Mouse (Mus musculus) ES-Bruce4 (cell line): ENCODE measurements around the gene Prss33. TPM values are rescaled to one million over a fixed set of nuclear protein-coding genes. Genes with fewer than 3 reads are reported as not detected.
"Not testable (repeated sequence)": the region's sequence is repeated elsewhere in the genome, so short reads cannot be mapped to it uniquely, and the experiment has no call there.

Source experiments
- H3K27ac ChIP-seq: 2 replicates; pipeline ENCODE4 v1.5.1; 2012; ENCODE audit warnings: low read length, inconsistent platforms; ENCODE audit not compliant: insufficient read depth
- H3K27me3 ChIP-seq: 2 replicates; pipeline ENCODE4 v1.6.1; 2012; ENCODE audit warnings: mild to moderate bottlenecking, low read length, inconsistent platforms; ENCODE audit not compliant: control insufficient read depth, poor library complexity, insufficient read depth, severe bottlenecking
- H3K36me3 ChIP-seq: 2 replicates; pipeline ENCODE4 v1.6.1; 2012; ENCODE audit warnings: inconsistent platforms, mild to moderate bottlenecking, low read length, moderate library complexity; ENCODE audit not compliant: control insufficient read depth, poor library complexity, insufficient read depth, severe bottlenecking
- H3K4me1 ChIP-seq: one replicate; pipeline ENCODE4 v1.8.1; 2011; ENCODE audit warnings: low read length; ENCODE audit not compliant: control insufficient read depth, insufficient read depth
- H3K4me3 ChIP-seq: 2 replicates; pipeline ENCODE4 v1.5.1; 2011; ENCODE audit warnings: low read depth, mild to moderate bottlenecking, low read length
- H3K9ac ChIP-seq: 2 replicates; pipeline ENCODE4 v1.6.1; 2012; ENCODE audit warnings: low read depth, mild to moderate bottlenecking, inconsistent platforms; ENCODE audit not compliant: poor library complexity, severe bottlenecking
- H3K9me3 ChIP-seq: replicated peaks from 2 replicates; pipeline ENCODE4 v1.6.1; 2012; ENCODE audit warnings: mild to moderate bottlenecking, low read length, inconsistent platforms; ENCODE audit not compliant: control insufficient read depth, poor library complexity, insufficient read depth, severe bottlenecking
- CTCF ChIP-seq: IDR thresholded peaks from one replicate; pipeline ENCODE4 v1.8.1; 2011; ENCODE audit warnings: low read depth, low read length
- EP300 ChIP-seq: IDR thresholded peaks from 2 replicates; pipeline ENCODE4 v1.6.1; 2011; ENCODE audit warnings: low read depth, low read length; ENCODE audit not compliant: insufficient read depth
- POLR2A ChIP-seq: IDR thresholded peaks from one replicate; pipeline ENCODE4 v1.8.1; 2011; ENCODE audit warnings: low read length; ENCODE audit not compliant: insufficient read depth
- polyA plus RNA-seq: library from polyadenylated mRNA; stranded (reverse); fragments of >200 nt; gene quantifications from 2 replicates; pipeline ENCODE4 v1.2.4, GENCODE M21; 2011; ENCODE audit warnings: low read depth; ENCODE audit not compliant: missing spikeins, insufficient read depth, insufficient read length

Gene Prss33
- polyA plus RNA-seq, result 1.6 and 2.0 TPM in 2 replicates

DNA sequence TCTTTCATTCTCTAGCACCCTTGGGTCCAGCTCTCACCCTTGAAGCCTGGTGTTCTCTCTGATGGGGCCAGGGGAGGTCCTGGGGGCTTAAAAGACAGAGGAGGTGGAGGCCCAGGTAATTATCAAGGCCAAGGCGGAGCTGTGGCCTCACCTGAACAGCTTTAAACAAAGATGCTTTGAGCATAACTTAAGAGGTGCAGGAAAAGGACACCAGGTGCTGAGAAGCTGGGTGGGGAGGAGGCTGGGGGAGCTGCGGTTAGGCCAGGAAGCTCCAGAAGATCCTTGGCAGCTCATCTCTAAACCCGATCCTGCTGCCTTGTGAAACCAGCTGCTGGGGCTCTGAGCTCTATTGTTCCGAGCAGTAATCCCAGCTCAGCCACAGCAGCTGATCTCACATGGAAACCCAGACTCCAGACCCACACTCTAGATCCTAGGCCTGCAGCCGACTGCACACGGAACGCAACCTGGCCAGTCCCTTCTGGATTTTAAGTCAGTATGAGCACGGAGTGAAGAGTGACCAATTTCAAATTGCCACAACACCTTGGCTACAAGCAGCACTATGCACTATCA, at the start of gene Prss33:
Gene Prss33, minus strand, starts transcription at position 51 of the 570 bp plus-strand sequence.
- Histone ChIP-seq H3K4me3 (peak within 1 kb of the TSS; percentile 17; the same call in 1 of the 2 replicates), H3K4me1 (no peaks in the 10 kb centered on the region), H3K27ac (no peak within 1 kb of the TSS), H3K9ac (no peak within 1 kb of the TSS), H3K9me3 (no peaks in the 10 kb centered on the region), H3K36me3 (no peaks in the 10 kb centered on the region), H3K27me3 (no peaks in the 10 kb centered on the region)
- TF ChIP-seq CTCF (no peak), EP300 (no peak), POLR2A (no peak)

DNA sequence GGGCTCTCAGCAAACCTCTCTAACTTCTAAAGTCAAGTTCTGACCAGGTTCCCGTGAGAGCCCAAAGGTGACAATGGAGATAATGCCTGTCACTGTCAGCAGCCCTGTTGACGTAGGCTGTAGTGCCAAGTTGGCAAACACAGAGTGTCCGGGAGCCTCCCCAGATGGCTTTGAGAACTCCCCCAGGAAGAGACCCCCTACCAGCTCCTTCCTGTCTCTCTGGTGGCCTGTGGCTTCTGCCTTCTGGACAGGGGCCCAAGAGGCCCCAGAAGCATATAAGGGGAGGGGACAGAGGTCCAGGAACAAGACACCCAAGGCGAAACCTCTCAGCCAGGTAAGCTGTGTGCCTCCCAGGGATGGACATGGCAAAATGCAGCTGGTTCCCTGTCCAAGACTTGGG, 44.7 kb upstream of the Prss33 start, which contains the start of the genes Dcpp1 and Dcpp2:
Gene Dcpp1, plus strand, starts transcription at position 301 of the 400 bp plus-strand sequence.
Gene Dcpp2, plus strand, starts transcription at position 305 of the 400 bp plus-strand sequence.
- H3K27me3 ChIP-seq, H3K9ac ChIP-seq, H3K36me3 ChIP-seq, H3K4me1 ChIP-seq, H3K4me3 ChIP-seq, H3K27ac ChIP-seq, H3K9me3 ChIP-seq: not testable (repeated sequence)

DNA sequence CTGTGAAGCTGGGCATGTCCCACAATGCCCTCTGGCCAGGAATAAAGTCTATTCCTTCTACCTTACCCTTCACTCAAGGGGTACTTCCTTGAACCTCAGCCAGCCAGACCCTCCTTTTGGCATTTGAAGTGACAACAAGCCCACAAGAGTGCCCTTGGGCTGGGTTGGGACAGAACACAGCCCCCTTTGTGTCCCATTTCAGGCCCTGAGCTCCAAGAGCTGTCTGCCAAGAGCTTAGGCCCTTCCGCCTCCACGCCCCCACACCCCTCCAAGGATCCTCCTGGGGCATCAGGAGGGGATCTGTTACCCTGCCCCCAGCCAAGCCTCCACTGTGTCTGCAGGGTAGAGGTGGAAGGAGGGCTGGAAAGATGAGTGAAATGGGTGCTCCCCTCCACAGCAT, 41.3 kb upstream of the Prss33 start:
- Histone ChIP-seq H3K4me1 (no peaks in the 10 kb centered on the region), H3K27me3 (no peaks in the 10 kb centered on the region), H3K4me3 (no peak overlapping the region), H3K9me3 (no peaks in the 10 kb centered on the region), H3K9ac (no peak overlapping the region), H3K36me3 (no peaks in the 10 kb centered on the region), H3K27ac (no peak overlapping the region)
- TF ChIP-seq EP300, result no peak
- TF ChIP-seq POLR2A, result no peak
- TF ChIP-seq CTCF, result no peak

DNA sequence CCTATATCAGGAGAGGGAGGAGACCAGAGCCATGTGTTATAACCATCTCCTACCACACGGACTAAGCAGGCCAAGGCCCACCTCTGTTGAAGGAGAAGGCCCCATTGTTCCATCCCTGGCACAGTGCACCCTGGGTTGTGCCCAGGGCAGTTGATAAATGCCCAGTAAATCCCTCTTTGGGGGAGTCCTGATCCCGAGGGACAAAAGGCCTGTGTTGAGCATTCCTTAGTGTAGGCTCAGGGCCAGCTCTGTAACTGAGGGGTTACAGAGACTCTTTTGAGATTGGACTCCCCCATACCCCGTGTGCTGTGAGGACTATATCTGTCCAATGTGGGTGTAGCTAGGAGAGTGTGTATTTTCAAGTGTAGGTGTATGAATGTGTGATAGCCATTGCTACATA, 40.9 kb upstream of the Prss33 start:
- H3K36me3 ChIP-seq, result no peaks in the 10 kb centered on the region
- no peak overlapping the region for H3K9ac ChIP-seq
- H3K4me1 ChIP-seq, result no peaks in the 10 kb centered on the region
- no peaks in the 10 kb centered on the region for H3K27me3 ChIP-seq
- no peak overlapping the region for H3K27ac ChIP-seq
- H3K4me3 ChIP-seq, result no peak overlapping the region
- no peaks in the 10 kb centered on the region for H3K9me3 ChIP-seq
- no peak for TF ChIP-seq CTCF
- no peak for TF ChIP-seq POLR2A
- no peak for TF ChIP-seq EP300

DNA sequence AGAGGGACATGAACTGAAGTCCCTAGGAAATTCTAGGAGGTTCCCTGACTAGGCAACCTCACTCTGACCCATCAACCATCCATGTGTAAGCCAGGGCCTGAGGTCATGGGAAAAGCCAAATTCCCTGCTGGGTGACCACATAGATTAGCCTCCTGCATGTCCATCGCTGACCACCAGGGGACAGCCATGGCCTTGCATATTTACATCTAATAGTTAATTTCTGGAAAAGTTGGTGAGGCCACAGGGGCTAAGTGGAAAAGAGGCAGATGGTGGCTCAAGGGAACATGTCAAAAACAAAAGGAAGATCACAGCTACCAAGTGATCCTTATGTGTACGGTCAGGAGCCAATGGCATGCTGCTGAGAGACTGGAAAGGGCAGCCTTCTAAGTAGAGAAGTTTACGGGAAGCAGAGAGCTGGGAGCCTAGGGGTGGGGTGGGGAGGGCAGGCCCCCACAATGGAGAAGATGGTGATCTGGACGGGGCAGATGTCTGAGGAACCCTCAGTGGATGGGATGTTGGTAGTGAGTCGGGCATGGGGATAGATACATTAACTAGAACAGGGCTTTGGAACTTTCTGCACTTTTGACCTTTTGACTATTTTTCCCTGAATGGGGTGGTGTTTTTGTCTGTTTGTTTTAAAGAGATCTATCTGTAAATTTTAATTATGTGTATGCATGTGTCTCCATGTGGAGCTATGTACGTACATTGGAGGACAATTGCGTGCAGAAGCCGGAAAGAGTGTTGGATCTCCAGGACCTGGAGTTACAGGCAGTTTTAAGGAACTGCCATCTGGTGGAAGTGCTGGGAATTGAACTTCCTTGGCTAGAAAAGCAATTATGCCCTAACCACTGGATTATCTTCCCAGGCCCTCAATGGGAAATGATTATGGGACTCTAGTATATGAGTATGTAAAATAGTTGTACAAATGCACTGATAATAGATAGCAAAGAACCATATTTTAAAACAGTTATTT, 38.3 kb upstream of the Prss33 start:
- Histone ChIP-seq H3K9ac (no peak overlapping the region), H3K27ac (no peak overlapping the region), H3K9me3 (no peaks in the 10 kb centered on the region), H3K4me1 (no peaks in the 10 kb centered on the region), H3K4me3 (no peak overlapping the region), H3K36me3 (no peaks in the 10 kb centered on the region), H3K27me3 (no peaks in the 10 kb centered on the region)
- TF ChIP-seq EP300, result no peak
- no peak for TF ChIP-seq POLR2A
- peak; percentile 48 for TF ChIP-seq CTCF

DNA sequence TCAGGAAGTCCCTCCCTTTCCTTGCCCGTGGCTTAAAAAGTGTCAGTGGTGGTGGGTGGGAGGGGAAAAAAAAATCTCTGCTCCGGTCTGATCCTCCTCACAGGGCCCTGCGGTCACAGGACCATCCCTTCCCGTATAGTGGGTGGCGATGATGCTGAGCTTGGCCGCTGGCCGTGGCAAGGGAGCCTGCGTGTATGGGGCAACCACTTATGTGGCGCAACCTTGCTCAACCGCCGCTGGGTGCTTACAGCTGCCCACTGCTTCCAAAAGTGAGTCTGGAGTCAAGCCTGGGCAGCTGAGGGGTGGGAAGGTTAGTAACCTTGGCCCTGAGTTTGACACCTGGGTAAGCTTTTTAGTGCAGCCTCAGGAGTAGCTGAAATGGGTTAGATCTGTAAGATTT, 32.7 kb upstream of the Prss33 start:
- H3K36me3 ChIP-seq, result no peaks in the 10 kb centered on the region
- no peak overlapping the region for H3K27ac ChIP-seq
- H3K9me3 ChIP-seq, result no peaks in the 10 kb centered on the region
- H3K9ac ChIP-seq, result no peak overlapping the region
- no peaks in the 10 kb centered on the region for H3K4me1 ChIP-seq
- no peaks in the 10 kb centered on the region for H3K27me3 ChIP-seq
- TF ChIP-seq EP300 (no peak), POLR2A (no peak), CTCF (no peak)
- no peak overlapping the region for H3K4me3 ChIP-seq
